Mouse (Mus musculus): Measurements from ENCODE around the gene Chrnd.

Chrnd gene

GRCm38 (mm10) chr1:87184751-87185139 lies 5.7 kb upstream of the Chrnd start:
- peak; percentile 76 to 84 for DNase-seq

GRCm38 (mm10) chr1:87185526-87185925 lies 4.9 kb upstream of the Chrnd start:
- peak in 1 of 2 experiments; percentile 14 for DNase-seq

GRCm38 (mm10) chr1:87186261-87187036 lies 4.0 kb upstream of the Chrnd start:
- peak; percentile 27 to 34 for DNase-seq

- peak; percentile 82 to 88 for DNase-seq
Measured at GRCm38 (mm10) chr1:87187037-87187355, 3.4 kb upstream of the Chrnd start.

GRCm38 (mm10) chr1:87197296-87197695 lies 6.9 kb downstream of the Chrnd start:
- no peak for DNase-seq

- no peak for DNase-seq
Measured at GRCm38 (mm10) chr1:87198119-87199065, 8.0 kb downstream of the Chrnd start.

- DNase-seq, result no peak
Measured at GRCm38 (mm10) chr1:87200811-87201210, 10.4 kb downstream of the Chrnd start.

GRCm38 (mm10) chr1:87201848-87202247 lies 11.4 kb downstream of the Chrnd start:
- DNase-seq, result no peak

- no peak for DNase-seq
Measured at GRCm38 (mm10) chr1:87203779-87204178, 13.4 kb downstream of the Chrnd start.

GRCm38 (mm10) chr1:87204465-87204864 lies 14.1 kb downstream of the Chrnd start, which contains the start of gene Chrng:
Chrng (plus strand) TSS chr1:87204657.
- no peak for DNase-seq

GRCm38 (mm10) chr1:87205038-87205437 lies 14.6 kb downstream of the Chrnd start:
- DNase-seq, result no peak

- no peak for DNase-seq
Measured at GRCm38 (mm10) chr1:87205502-87205901, 15.1 kb downstream of the Chrnd start.

GRCm38 (mm10) chr1:87206339-87206738 lies 15.9 kb downstream of the Chrnd start:
- DNase-seq, result no peak

- DNase-seq, result no peak
Measured at GRCm38 (mm10) chr1:87211431-87211830, 21.0 kb downstream of the Chrnd start.

GRCm38 (mm10) chr1:87213735-87214704 lies 23.6 kb downstream of the Chrnd start, which contains the start of gene Eif4e2:
Eif4e2 (plus strand) TSS chr1:87213914.
- DNase-seq, result peak; percentile 93 to 96

GRCm38 (mm10) chr1:87214748-87215147 lies 24.3 kb downstream of the Chrnd start:
- DNase-seq, result no peak

- no peak for DNase-seq
Measured at GRCm38 (mm10) chr1:87217938-87218337, 27.5 kb downstream of the Chrnd start.

GRCm38 (mm10) chr1:87225739-87226138 lies 35.3 kb downstream of the Chrnd start:
- DNase-seq, result no peak

- DNase-seq, result peak in 1 of 2 experiments; percentile 26
Measured at GRCm38 (mm10) chr1:87226409-87227159, 36.2 kb downstream of the Chrnd start.

- DNase-seq, result peak; percentile 87 to 88
Measured at GRCm38 (mm10) chr1:87227160-87227550, 36.7 kb downstream of the Chrnd start.

GRCm38 (mm10) chr1:87230606-87231005 lies 40.2 kb downstream of the Chrnd start:
- no peak for DNase-seq

GRCm38 (mm10) chr1:87232197-87232596 lies 41.8 kb downstream of the Chrnd start:
- no peak for DNase-seq
